Mouse (Mus musculus) embryo, embryonic 11.5 days (tissue): ENCODE results near the gene Rab40b.
"Not testable (repeated sequence)": the region's sequence is repeated elsewhere in the genome, so short reads cannot be mapped to it uniquely, and the experiment has no call there.

Experiments used
- DNase-seq: peaks from one replicate; pipeline ENCODE4 v3.0.0-alpha.2; 2012; ENCODE audit warnings: low read depth, low spot score

Gene Rab40b

DNA sequence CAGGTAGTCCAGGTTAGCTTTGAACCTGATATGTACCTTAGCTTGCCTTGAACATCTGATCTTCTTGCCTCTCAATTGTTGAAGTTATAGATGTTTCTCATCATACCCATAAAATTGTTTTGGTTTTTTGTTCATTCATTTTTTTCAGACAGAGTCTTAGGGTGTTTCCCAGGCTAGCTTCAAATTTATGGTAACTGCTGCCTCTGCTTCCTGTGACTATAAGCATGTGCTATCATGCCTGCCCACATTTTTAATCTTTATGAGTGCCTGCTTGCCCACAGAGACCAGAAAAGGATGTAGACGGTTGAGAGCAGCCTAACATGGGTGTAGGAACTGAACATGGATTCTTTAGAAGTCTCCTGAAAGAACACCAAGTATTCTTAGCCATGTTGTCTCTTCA is 19.3 kb downstream of the Rab40b start:
- DNase-seq: no peak

- no peak for DNase-seq
Measured at GRCm38 (mm10) chr11:121367170-121367707, 20.8 kb downstream of the Rab40b start.

GRCm38 (mm10) chr11:121362212-121362611 is 25.8 kb downstream of the Rab40b start:
- DNase-seq: no peak

- peak; percentile 98 for DNase-seq
Measured at GRCm38 (mm10) chr11:121354091-121354707, 33.9 kb downstream of the Rab40b start, which contains the start of gene Wdr45b. Wdr45b (minus strand) TSS chr11:121354445.

DNA sequence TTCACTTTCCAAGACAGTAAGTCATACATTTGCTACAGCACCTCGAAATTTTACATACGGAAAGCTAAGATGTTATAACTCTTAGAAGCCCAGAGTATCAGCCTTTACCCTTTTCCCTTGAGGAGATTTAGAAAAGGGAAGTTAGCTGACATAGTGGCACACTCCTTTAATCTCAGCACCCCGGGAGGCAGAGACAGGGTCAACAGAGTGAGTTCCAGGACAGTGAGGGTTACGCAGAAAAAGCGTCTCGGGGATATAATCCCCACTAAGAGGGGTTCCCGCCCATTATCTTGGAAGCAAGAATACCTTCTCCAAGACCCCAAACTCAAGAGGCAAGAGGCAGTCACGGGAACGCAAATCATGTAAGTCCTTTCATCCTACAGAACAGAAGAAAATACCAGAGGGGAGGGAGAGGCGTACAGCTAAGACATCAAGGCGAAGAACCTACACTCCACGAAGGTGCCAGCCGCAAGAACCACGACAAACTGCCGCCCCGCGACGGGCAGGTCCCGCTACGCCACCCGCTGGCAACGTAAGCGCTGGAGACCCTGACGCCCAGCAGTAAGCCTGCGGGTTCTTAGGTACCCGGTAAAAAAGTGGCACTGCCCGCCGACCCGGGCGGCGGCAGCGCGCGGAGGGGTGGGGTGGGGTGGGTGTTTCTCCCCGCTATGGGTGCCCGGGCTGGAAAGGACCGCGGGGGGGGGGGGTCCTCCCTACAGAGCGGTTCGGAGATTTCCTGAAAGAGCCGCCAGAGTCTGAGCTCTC is 34.5 kb downstream of the Rab40b start:
- no peak for DNase-seq

DNA sequence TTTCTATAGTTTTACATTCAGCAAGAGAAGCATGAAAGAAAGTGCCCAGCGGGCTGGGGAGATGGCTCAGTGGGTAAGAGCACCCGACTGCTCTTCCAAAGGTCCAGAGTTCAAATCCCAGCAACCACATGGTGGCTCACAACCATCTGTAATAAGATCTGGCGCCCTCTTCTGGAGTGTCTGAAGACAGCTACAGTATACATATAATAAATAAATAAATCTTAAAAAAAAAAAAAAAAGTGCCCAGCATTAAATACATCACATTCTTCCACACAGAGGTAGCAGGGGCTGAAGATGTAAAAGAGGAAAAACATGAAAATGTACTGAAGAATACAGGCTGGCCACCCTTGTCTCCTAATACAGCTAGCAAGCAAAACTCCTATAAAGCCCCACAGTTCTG is 39.3 kb downstream of the Rab40b start:
- DNase-seq: not testable (repeated sequence)

DNA sequence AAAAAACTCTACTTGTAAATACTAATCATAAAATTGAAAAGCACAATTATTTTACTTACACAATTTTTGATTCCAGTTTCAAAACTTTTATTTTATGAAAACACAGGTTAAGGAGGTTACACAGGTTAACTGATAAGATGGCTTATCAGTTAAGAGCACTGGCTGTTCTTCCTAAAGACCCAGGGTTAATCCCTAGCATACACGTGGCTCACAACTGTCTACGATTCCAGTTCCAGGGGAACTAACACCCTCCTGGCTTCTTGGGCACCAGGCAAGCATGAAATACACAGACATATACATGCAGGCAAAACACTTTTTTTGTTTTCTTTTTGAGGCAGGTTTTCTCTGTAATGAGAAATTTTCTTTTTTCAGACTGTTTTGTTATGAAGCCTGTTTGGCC is 39.9 kb downstream of the Rab40b start:
- DNase-seq: no peak

DNA sequence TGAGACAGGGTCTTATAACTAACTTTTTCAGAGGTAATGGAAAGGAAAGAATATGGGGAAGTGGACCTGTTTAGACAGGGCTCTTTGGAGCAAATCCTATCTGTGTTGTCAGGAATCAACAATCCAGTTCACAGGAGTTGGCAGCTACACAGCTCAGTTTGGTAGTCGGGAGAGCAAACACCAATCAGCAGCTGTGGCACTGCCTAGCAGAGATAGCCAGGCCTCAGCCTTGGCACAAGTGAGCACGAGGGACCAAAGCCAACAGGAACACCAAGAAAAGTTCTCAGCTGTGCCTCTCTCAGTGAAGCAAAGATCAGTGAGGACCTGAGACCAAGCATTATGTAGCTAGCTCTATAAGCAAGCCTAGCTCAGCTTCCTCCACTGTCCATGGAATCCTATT is 41.0 kb downstream of the Rab40b start:
- no peak for DNase-seq

DNA sequence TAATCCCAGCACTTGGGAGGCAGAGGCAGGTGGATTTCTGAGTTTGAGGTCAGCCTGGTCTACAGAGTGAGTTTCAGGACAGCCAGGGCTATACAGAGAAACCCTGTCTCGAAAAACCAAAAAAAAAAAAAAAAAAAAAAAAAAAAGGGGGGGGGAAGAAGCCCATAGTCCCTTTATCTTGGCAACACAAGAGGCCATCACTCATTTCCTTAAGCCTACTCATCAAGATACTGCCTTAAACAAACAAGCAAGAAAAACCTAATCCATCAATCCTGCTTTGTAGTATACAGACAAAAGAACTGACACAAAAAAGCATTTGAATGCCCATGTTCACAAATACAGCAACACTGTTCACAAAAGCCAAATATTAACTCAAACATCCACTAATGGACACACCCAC is 45.6 kb downstream of the Rab40b start:
- not testable (repeated sequence) for DNase-seq

DNA sequence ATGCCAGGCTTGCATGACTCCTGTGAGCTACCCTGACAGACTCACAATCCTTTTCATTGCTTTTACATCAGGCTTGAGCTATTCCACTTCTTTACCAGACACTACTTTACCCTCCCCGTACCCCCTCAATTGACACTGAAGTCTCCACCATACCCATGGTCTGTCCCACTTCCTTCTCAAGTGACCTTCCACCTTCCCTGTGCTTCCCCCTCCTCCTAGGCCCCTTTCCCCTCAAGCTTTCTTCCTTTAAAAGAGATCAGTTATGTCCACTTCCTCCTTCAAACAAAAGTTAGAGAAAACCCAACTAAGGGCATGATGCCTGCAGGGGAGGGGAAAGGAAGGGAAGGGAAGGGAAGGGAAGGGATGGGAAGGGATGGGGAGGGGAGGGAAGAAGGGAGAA is 47.8 kb downstream of the Rab40b start:
- no peak for DNase-seq

GRCm38 (mm10) chr11:121339647-121340046 is 48.4 kb downstream of the Rab40b start:
- no peak for DNase-seq

DNA sequence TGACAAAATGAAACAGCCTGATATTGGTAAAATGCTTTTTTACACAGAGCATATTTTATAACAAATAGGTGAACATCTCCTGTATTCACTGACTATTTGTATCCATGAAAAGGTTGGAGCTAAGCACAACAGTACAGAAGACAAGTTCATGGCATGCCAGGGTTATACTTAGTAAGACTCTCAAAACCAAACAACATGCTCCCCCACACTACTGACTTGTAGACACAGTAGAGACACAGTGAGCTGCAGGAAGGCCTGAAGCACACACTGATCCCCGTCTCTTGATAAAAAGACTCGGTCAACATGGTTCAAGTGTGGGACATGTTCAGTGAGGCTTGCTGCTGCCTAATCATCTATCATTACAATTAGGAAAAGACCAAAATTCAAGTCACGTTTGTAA is 56.4 kb downstream of the Rab40b start:
- no peak for DNase-seq

DNA sequence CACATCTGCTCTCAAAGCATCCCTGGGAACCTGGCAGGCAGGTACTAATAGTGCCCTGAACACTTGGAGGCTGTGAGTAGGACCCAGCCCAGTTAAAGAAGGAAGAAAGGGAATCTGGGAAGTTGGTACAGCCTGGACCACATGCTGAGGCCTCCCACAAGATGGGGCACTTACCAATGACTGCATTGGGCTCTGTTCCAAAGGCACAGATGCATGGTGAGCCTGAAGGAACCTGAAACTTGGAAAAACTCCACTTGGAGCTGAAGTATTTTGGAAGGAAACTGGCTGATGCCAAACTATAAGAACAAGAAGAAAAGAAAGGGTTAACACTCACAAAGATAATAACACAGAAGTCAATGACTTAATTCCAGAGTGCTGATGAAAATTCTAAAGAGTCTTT is 59.4 kb downstream of the Rab40b start:
- DNase-seq: no peak

GRCm38 (mm10) chr11:121328206-121328605 is 59.8 kb downstream of the Rab40b start:
- DNase-seq: no peak

- no peak for DNase-seq
Measured at GRCm38 (mm10) chr11:121326681-121327080, 61.4 kb downstream of the Rab40b start.

DNA sequence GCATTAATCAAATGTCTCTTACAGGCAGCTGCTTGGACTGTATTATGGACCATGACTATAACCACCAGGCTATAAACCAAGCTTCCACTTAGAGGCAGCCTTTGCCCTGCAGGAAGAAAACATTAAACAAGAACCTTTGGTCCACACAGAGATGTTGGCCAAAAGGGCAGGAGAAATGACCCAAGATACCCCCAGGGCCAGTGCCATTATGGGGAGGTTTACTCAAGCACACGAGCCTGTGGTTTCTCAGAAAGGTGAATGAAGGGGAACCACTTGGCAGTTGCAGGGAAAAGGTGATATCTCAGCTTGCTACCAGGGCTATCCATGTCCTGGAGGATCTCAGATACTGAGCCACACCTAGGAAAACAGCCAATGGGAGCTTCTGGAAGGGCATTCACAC is 62.0 kb downstream of the Rab40b start:
- DNase-seq: no peak

DNA sequence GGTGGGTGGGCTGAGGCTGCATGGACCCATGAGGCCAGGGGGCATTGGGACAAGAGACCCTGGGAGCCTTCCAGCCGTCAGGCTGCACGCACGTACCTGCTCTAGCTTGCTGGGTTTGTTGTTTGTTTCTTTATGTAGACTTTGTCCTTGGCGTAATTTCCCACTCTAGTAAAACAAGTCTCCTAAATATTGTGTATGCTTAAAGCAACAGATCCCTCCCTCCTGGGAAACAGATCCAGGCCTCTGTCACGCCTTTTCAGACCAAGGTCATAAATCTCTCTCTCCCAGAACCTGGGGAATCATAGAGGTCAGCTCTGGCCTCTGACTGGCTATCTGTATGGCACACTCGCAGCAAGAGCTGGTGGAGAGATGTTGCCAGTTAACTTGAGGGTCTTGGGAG is 80.3 kb downstream of the Rab40b start:
- not testable (repeated sequence) for DNase-seq

GRCm38 (mm10) chr11:121306608-121307007 is 81.4 kb downstream of the Rab40b start:
- DNase-seq: no peak
